Mouse (Mus musculus): ENCODE measurements around the gene Hacl1.

The Hacl1 gene

GRCm38 (mm10) chr14:31576846-31577697 is 64.0 kb downstream of the Hacl1 start:
- DNase-seq (ENCODE audit: low spot score): no peak

DNA sequence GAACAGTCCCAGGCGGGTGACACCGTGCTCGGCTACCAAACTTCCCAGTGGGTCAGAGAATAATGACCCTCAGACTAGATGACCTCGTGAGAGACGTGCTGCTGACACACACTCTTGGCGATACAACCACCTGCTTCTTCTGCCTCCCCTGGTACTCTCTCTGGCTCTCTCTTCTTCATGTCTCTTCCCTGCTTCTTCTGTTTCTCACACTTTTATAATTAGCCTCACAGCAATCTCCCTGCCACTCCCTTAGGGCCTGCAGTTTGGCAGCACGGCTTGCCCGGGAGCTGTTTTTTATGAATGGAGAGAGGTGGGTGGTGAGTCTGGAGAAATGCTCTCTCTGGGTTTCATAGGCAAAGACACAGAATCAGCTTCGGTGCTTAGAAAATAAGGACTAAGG is 65.2 kb downstream of the Hacl1 start:
- DNase-seq (ENCODE audit: low spot score): no peak

- DNase-seq (ENCODE audit: low spot score): no peak
Observed at GRCm38 (mm10) chr14:31574903-31575665, 66.0 kb downstream of the Hacl1 start.

- DNase-seq (ENCODE audit: low spot score): no peak
Observed at GRCm38 (mm10) chr14:31572561-31573175, 68.4 kb downstream of the Hacl1 start.

GRCm38 (mm10) chr14:31571419-31571818 is 69.7 kb downstream of the Hacl1 start:
- DNase-seq (ENCODE audit: low spot score): no peak

GRCm38 (mm10) chr14:31570131-31570951 is 70.7 kb downstream of the Hacl1 start:
- DNase-seq (ENCODE audit: low spot score): no peak

DNA sequence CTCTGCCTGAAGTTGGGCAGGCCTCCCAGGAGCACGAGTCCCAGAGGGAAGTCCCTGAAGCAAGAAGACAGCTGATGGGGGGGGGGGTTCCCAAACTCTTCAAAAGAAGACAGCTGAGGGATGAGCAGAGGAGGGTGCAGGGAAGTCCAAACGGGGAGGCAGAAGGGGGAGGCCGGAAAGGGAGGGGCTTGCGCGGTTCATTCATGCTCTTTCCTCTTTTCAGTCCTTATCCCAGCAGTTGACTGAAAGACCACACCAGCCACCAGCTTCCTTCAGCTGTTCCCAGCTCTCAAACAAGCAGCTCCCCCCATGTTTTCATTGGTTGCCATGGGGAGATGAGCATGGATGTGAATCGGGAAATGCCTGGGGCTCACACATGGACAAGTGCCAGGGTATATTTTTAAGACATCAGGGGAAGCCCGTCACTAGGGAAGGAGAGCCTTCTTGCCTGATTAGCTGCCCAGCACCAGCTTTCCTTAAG is 71.9 kb downstream of the Hacl1 start:
- DNase-seq (ENCODE audit: low spot score): no peak

DNA sequence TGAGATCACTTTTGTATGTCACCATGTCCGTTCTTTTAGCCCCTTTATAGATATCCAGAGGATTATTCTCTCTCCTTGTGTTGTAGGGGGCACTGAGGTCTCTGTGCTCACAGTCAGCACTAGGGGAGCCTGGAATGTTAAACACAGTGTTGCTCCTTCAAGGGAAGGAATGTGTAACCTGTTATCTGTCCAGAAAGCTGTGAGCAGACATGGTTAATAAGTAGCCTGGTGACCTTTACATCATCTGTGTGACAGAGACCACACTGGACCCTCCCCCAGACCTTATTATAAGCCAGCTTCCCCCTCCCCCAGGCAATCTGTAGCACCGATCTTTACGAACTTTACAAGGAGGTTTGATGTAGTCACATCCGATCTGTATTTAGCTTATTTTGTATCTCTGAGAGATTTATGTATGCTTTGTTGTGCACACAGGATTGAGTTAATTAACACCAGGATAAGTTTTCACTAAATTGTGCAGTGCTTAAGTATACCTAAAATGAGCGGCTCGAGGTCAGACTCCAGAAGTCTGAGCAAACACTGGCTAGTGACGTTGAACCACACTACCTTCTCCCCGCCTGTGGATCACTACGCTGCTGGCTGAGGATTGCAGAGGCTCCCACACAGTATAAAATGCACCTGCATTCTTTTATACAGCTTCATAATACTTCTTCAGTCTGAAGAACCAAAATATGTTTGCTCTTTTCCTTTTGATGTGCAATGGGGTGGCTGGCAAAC is 75.4 kb downstream of the Hacl1 start:
- DNase-seq (ENCODE audit: low spot score): peak; percentile 86

- DNase-seq (ENCODE audit: low spot score): peak; percentile 52
Observed at GRCm38 (mm10) chr14:31564452-31565179, 76.5 kb downstream of the Hacl1 start.

DNA sequence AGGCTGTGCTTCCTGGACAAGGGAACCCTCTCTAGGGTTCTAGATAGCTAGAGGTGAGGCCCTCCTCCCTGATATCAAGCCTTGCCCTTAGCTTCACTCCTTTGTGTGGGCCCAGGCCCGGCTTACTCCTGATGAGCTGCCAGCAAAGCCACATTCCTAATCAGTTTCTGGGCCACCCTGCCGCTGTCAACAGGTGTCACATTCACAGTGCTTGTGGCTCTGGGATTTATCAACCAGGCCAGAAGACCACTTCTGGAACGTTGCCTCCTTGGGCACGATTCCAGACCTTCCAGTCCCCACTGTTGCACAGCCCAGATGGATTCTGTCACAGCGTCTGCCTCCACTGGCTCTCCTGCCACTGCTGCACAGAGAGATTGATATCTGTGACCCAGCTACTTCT is 80.2 kb downstream of the Hacl1 start:
- no peak for DNase-seq (ENCODE audit: low spot score)

- DNase-seq (ENCODE audit: low spot score): no peak
Observed at GRCm38 (mm10) chr14:31559216-31559615, 81.9 kb downstream of the Hacl1 start.

- no peak for DNase-seq (ENCODE audit: low spot score)
Observed at GRCm38 (mm10) chr14:31557784-31558183, 83.3 kb downstream of the Hacl1 start.

DNA sequence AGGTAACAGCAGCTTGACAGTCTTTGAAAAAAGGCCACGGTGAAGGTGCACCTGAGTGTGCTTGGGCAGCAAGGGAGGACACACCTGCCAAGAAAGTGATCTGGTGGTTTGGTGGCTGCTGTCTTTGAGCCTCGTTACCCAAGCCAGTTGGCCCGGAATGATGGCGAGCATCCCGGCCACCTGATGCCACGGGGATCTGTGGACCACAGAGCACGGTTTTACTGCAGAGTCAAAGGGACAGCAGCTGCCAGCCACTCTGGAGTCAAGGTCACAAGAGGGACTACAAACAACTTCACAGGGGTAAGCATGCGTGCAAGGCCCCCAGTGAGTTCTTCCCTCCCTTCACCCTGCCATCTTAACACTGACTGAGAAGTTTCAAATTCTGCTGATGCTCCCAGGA is 83.8 kb downstream of the Hacl1 start:
- no peak for DNase-seq (ENCODE audit: low spot score)

- no peak for DNase-seq (ENCODE audit: low spot score)
Observed at GRCm38 (mm10) chr14:31556526-31557260, 84.4 kb downstream of the Hacl1 start.

DNA sequence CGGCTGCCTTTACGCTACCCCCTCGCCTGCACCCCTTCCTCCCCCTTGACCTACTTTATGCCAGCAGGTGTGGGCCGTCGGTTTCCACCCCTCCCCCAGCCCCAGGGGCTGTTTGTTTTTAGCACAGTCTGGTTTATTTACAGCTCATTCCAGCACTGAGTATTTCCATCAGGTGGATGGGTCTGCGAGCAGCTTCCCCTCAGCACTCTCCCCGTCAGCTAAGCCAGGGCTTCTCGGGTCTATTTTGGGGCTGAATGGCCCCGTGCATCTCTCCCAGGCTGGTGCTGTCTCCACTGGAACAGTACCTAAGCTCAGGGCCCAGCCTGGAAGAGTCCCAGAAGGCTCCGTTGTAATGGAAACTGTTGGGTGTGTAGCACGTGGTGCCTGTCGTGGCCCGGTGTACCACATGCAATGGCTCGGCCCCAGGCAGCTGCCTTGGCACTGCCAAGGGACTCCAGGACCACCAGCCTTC is 85.1 kb downstream of the Hacl1 start:
- no peak for DNase-seq (ENCODE audit: low spot score)

- no peak for DNase-seq (ENCODE audit: low spot score)
Observed at GRCm38 (mm10) chr14:31555021-31555420, 86.1 kb downstream of the Hacl1 start.

All from yolk sac, embryonic 10.5 days (tissue).